Mouse (Mus musculus) kidney, embryonic 15.5 days (tissue): ENCODE results near the gene Dmrtc1c1. TPM values are rescaled to one million over a fixed set of nuclear protein-coding genes. Genes with fewer than 3 reads are reported as not detected.
"Not testable (repeated sequence)": the region's sequence is repeated elsewhere in the genome, so short reads cannot be mapped to it uniquely, and the experiment has no call there.

Source experiments
- ATAC-seq: fragments of 200-750 bp; cut with Nextera tagmentation; replicated peaks from 2 replicates; pipeline ENCODE4 v1.8.0; 2017; ENCODE audit warnings: moderate TSS enrichment; ENCODE audit not compliant: low FRiP score
- H3K27ac ChIP-seq: fragments of 300-500 bp; sonication (generic); 2 replicates; pipeline ENCODE4 v1.5.1; 2015; ENCODE audit warnings: mild to moderate bottlenecking, inconsistent platforms
- H3K27me3 ChIP-seq: fragments of 300-500 bp; sonication (generic); 2 replicates; pipeline ENCODE4 v1.6.1; 2015; ENCODE audit warnings: inconsistent platforms
- H3K36me3 ChIP-seq: fragments of 300-500 bp; sonication (generic); 2 replicates; pipeline ENCODE4 v1.6.1; 2015; ENCODE audit warnings: inconsistent platforms
- H3K4me1 ChIP-seq: fragments of 300-500 bp; sonication (generic); 2 replicates; pipeline ENCODE4 v1.6.1; 2015; ENCODE audit warnings: inconsistent platforms
- H3K4me2 ChIP-seq: fragments of 300-500 bp; sonication (generic); 2 replicates; pipeline ENCODE4 v1.6.1; 2015; ENCODE audit warnings: moderate library complexity, mild to moderate bottlenecking, inconsistent platforms
- H3K4me3 ChIP-seq: fragments of 300-500 bp; sonication (generic); replicated peaks from 2 replicates; pipeline ENCODE4 v1.5.1; 2015; ENCODE audit warnings: mild to moderate bottlenecking, inconsistent platforms
- H3K9ac ChIP-seq: fragments of 300-500 bp; sonication (generic); 2 replicates; pipeline ENCODE4 v1.6.1; 2015; ENCODE audit warnings: mild to moderate bottlenecking, inconsistent platforms
- H3K9me3 ChIP-seq: fragments of 300-500 bp; sonication (generic); replicated peaks from 2 replicates; pipeline ENCODE4 v1.6.1; 2016; ENCODE audit warnings: inconsistent platforms
- WGBS: fragments of 180-500 bp; shearing (Covaris S2); methylation state at CpG from one replicate; pipeline ENCODE4 v1.1.7; 2015; ENCODE audit warnings: mixed read lengths; 5-methylcytosine and 5-hydroxymethylcytosine counted together
- polyA plus RNA-seq: library from polyadenylated mRNA; unstranded; fragments of >200 nt; fragmentation: Nextera tagmentation; extraction: Ambion mirVana; gene quantifications from 2 replicates; pipeline ENCODE4 v1.2.1, GENCODE M21; 2015

Gene Dmrtc1c1
- not detected in 2 replicates for polyA plus RNA-seq

DNA sequence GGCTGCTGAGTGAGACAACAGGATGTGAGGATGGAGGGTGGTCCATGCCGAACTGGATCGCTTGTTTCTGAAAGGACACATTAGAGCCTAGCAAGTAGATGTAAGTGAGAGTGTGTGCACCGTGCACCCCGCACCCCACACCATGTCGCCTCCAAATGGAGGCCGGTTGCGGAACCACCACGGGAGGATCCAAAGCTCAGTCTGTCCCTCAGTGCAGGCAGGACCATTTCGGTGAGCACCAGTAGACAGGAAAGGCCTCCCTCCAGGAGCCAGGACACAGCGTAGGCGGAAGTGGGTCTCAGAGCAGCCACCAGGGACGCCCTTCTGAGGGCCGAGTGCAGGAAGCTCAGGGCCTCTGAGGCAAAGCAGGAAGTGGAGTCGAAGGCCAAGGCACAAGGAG, at the start of gene Dmrtc1c1:
Gene Dmrtc1c1 (plus strand): TSS at position 301 of the 400 bp plus-strand sequence.
- H3K4me3 ChIP-seq, H3K4me2 ChIP-seq, H3K36me3 ChIP-seq, H3K27me3 ChIP-seq, H3K27ac ChIP-seq, H3K9me3 ChIP-seq, H3K9ac ChIP-seq, H3K4me1 ChIP-seq, ATAC-seq: not testable (repeated sequence)
- WGBS, result 84% methylated on average over 4 of the region's 14 CpGs

DNA sequence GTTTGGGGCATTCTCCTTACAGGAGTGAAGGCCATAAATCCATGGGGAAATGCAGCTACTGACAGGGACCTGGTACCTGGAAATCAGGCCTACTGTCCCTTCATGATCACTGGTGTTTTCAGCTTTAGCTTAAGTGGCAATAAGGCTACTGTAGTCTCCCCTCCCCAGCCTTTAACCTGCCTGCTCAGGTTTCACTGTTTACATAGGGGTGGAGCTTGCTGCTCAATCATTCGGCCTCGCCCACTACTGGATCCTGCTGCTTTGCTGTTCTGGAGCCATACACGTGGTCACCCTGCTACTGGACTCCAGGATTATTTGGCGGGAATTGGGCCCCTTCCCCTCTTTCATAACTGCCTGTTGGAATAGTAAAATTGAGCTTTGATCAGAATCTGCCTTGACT, 36.9 kb upstream of the Dmrtc1c1 start:
- no peaks in the 10 kb centered on the region for H3K9me3 ChIP-seq
- WGBS, result 22% methylated on average over 4 of the region's 4 CpGs
- H3K36me3 ChIP-seq, result no peaks in the 10 kb centered on the region
- no peak overlapping the region for H3K27ac ChIP-seq
- ATAC-seq, result peak; percentile 81
- H3K4me1 ChIP-seq, result no peaks in the 10 kb centered on the region
- no peak overlapping the region for H3K4me3 ChIP-seq
- H3K9ac ChIP-seq, result no peak overlapping the region
- H3K4me2 ChIP-seq, result no peak overlapping the region
- 0 out of 2 replicates have a peak, but pooled peaks cover 7% of the 10 kb centered on the region for H3K27me3 ChIP-seq

GRCm38 (mm10) chrX:102812311-102812710, 9.5 kb downstream of the Dmrtc1c1 start:
- H3K27me3 ChIP-seq, result peaks cover 15% of the 10 kb centered on the region
- no peak overlapping the region for H3K4me2 ChIP-seq
- no peaks in the 10 kb centered on the region for H3K4me1 ChIP-seq
- H3K9ac ChIP-seq, result no peak overlapping the region
- 68% methylated on average over 4 of the region's 4 CpGs for WGBS
- no peak overlapping the region for H3K27ac ChIP-seq
- no peak for ATAC-seq
- H3K36me3 ChIP-seq, result no peaks in the 10 kb centered on the region
- H3K9me3 ChIP-seq, result no peaks in the 10 kb centered on the region
- no peak overlapping the region for H3K4me3 ChIP-seq

DNA sequence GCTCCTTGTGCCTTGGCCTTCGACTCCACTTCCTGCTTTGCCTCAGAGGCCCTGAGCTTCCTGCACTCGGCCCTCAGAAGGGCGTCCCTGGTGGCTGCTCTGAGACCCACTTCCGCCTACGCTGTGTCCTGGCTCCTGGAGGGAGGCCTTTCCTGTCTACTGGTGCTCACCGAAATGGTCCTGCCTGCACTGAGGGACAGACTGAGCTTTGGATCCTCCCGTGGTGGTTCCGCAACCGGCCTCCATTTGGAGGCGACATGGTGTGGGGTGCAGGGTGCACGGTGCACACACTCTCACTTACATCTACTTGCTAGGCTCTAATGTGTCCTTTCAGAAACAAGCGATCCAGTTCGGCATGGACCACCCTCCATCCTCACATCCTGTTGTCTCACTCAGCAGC, 51.8 kb downstream of the Dmrtc1c1 start, which contains the start of gene Dmrtc1c2:
Gene Dmrtc1c2 (minus strand): TSS at position 101 of the 400 bp plus-strand sequence.
- not testable (repeated sequence) for H3K9ac ChIP-seq, H3K36me3 ChIP-seq, H3K4me1 ChIP-seq, H3K27ac ChIP-seq, ATAC-seq, H3K4me2 ChIP-seq, H3K27me3 ChIP-seq, H3K9me3 ChIP-seq, H3K4me3 ChIP-seq
- 90% methylated on average over 2 of the region's 13 CpGs for WGBS

Other genes with a start within 250 kb of the Dmrtc1c1 start
- 7.9 and 8.1 TPM in 2 replicates for gene Phka1, start 158.7 kb upstream of the Dmrtc1c1 start, polyA plus RNA-seq
- not detected in 2 replicates for gene Gm3880, start 116.0 kb upstream of the Dmrtc1c1 start, polyA plus RNA-seq
- not detected in 2 replicates for gene Gm9112, start 95.3 kb upstream of the Dmrtc1c1 start, polyA plus RNA-seq
- gene Dmrtc1b, start 95.1 kb upstream of the Dmrtc1c1 start, polyA plus RNA-seq, result not detected in 2 replicates
- gene Dmrtc1c2, start 51.7 kb downstream of the Dmrtc1c1 start, polyA plus RNA-seq, result not detected in 2 replicates
- not detected in 2 replicates for gene 1700031F05Rik, start 65.0 kb downstream of the Dmrtc1c1 start, polyA plus RNA-seq
- 0.92 and 0.99 TPM in 2 replicates for gene Dmrtc1a, start 105.7 kb downstream of the Dmrtc1c1 start, polyA plus RNA-seq
- not detected in 2 replicates for gene 1700011M02Rik, start 105.9 kb downstream of the Dmrtc1c1 start, polyA plus RNA-seq
- gene 1700018G05Rik, start 125.4 kb downstream of the Dmrtc1c1 start, polyA plus RNA-seq, result not detected in 2 replicates